Mouse (Mus musculus): ENCODE measurements around the gene Vps13d. TPM values are rescaled to one million over a fixed set of nuclear protein-coding genes. Genes with fewer than 3 reads are reported as not detected.

The Vps13d gene
- total and polyA plus RNA-seq, 3 experiments, result 9.4 to 9.8 (median 9.7) TPM

GRCm38 (mm10) chr4:145002733-145003132 is 192.1 kb downstream of the Vps13d start:
- Histone ChIP-seq H3K9me3 (replicated peaks; ENCODE audit: low read length) (no peaks in the 10 kb centered on the region), H3K4me1 (ENCODE audit: control insufficient read depth in 1 of 2, insufficient read depth in 2 of 2) (peaks cover 15 to 22% of the 10 kb centered on the region in 2 experiments), H3K27ac (ENCODE audit: insufficient read depth, low read depth) (no peak overlapping the region), H3K4me3 (replicated peaks in 1 of 3; ENCODE audit: low read depth in 2 of 3, low read length in 2 of 3, poor library complexity in 1 of 3) (no peak overlapping the region), H3K36me3 (replicated peaks in 1 of 2; ENCODE audit: control insufficient read depth in 1 of 2, insufficient read depth in 1 of 2, low read length in 1 of 2) (peaks cover 0 to 43% of the 10 kb centered on the region in 2 experiments), H3K27me3 (replicated peaks) (no peaks in the 10 kb centered on the region), H3K9ac (ENCODE audit: insufficient read depth, low read depth) (no peak overlapping the region), H3K79me2 (replicated peaks; ENCODE audit: control insufficient read depth, extremely low read depth, insufficient read depth, poor library complexity, severe bottlenecking) (no peaks in the 10 kb centered on the region), H3K4me2 (ENCODE audit: insufficient read depth, low read depth, poor library complexity, severe bottlenecking) (no peak overlapping the region)
- dilution Hi-C loops (cut with MboI; ENCODE audit: extremely low pct_ligation_motif_present, extremely low pct_unique_long_range_greater_than_20kb, low sequenced_read_pairs) (no loop called here), in situ Hi-C loops (cut with MboI; ENCODE audit: low pct_ligation_motif_present, low pct_unique_long_range_greater_than_20kb, low sequenced_read_pairs) (no loop called here)
- no peak for DNase-seq (ENCODE audit: extremely low read depth)
- TF ChIP-seq CTCF (conservative IDR thresholded peaks at IDR 0.05 in 1 of 2, IDR thresholded peaks at IDR 0.05 in 1 of 2; ENCODE audit: low read depth in 2 of 2, low read length in 2 of 2) (no peak), JUND (conservative IDR thresholded peaks at IDR 0.05; ENCODE audit: low read depth, low read length) (no peak), MAZ (IDR thresholded peaks at IDR 0.05; ENCODE audit: low read depth, low read length) (no peak), JUN (IDR thresholded peaks at IDR 0.05; ENCODE audit: insufficient read depth, low read depth, low read length) (no peak), MAX (IDR thresholded peaks at IDR 0.05; ENCODE audit: low read length) (no peak), PAX5 (IDR thresholded peaks at IDR 0.05; ENCODE audit: low read length) (no peak), RAD21 (IDR thresholded peaks at IDR 0.05; ENCODE audit: low read depth, low read length) (no peak), ETS1 (conservative IDR thresholded peaks at IDR 0.05; ENCODE audit: low read depth, low read length) (no peak), ELF1 (IDR thresholded peaks at IDR 0.05; ENCODE audit: low read depth, low read length) (no peak), E2F4 (IDR thresholded peaks at IDR 0.05; ENCODE audit: insufficient replicate concordance, low read depth, low read length) (no peak), POLR2A (IDR thresholded peaks at IDR 0.05; ENCODE audit: low read depth, low read length) (no peak), MXI1 (IDR thresholded peaks at IDR 0.05; ENCODE audit: low read depth, low read length) (no peak), MYC (IDR thresholded peaks at IDR 0.05; ENCODE audit: low read depth, low read length) (no peak), SIN3A (IDR thresholded peaks at IDR 0.05; ENCODE audit: low read length) (no peak), USF2 (conservative IDR thresholded peaks at IDR 0.05; ENCODE audit: low read depth, low read length) (no peak), GABPA (IDR thresholded peaks at IDR 0.05; ENCODE audit: insufficient replicate concordance, low read depth, low read length) (no peak), ZKSCAN1 (IDR thresholded peaks at IDR 0.05; ENCODE audit: borderline replicate concordance, low read depth, low read length) (no peak), POLR2AphosphoS2 (IDR thresholded peaks at IDR 0.05; ENCODE audit: low read depth, low read length) (no peak)

GRCm38 (mm10) chr4:144999903-145000382 is 194.9 kb downstream of the Vps13d start:
- dilution Hi-C loops (cut with MboI; ENCODE audit: extremely low pct_ligation_motif_present, extremely low pct_unique_long_range_greater_than_20kb, low sequenced_read_pairs), result loop anchor here (25.0 kb wide), 1 partner anchor 113 kb away; the partner anchor contains the start of gene Dhrs3
- in situ Hi-C loops (cut with MboI; ENCODE audit: low pct_ligation_motif_present, low pct_unique_long_range_greater_than_20kb, low sequenced_read_pairs), result no loop called here
- Histone ChIP-seq H3K79me2 (replicated peaks; ENCODE audit: control insufficient read depth, extremely low read depth, insufficient read depth, poor library complexity, severe bottlenecking) (no peaks in the 10 kb centered on the region), H3K36me3 (replicated peaks in 1 of 2; ENCODE audit: control insufficient read depth in 1 of 2, insufficient read depth in 1 of 2, low read length in 1 of 2) (peaks cover 3 to 38% of the 10 kb centered on the region in 2 experiments), H3K4me1 (ENCODE audit: control insufficient read depth in 1 of 2, insufficient read depth in 2 of 2) (peaks cover 18 to 40% of the 10 kb centered on the region in 2 experiments), H3K27me3 (replicated peaks) (no peaks in the 10 kb centered on the region), H3K27ac (ENCODE audit: insufficient read depth, low read depth) (no peak overlapping the region), H3K9me3 (replicated peaks; ENCODE audit: low read length) (no peaks in the 10 kb centered on the region), H3K4me2 (ENCODE audit: insufficient read depth, low read depth, poor library complexity, severe bottlenecking) (no peak overlapping the region), H3K9ac (ENCODE audit: insufficient read depth, low read depth) (no peak overlapping the region), H3K4me3 (replicated peaks in 1 of 3; ENCODE audit: low read depth in 2 of 3, low read length in 2 of 3, poor library complexity in 1 of 3) (no peak overlapping the region)
- no peak for DNase-seq (ENCODE audit: extremely low read depth)
- TF ChIP-seq MAZ (IDR thresholded peaks at IDR 0.05; ENCODE audit: low read depth, low read length) (no peak), MYC (IDR thresholded peaks at IDR 0.05; ENCODE audit: low read depth, low read length) (no peak), RCOR1 (conservative IDR thresholded peaks at IDR 0.05; ENCODE audit: low read depth, low read length) (no peak)

All from CH12.LX (cell line).